Mouse (Mus musculus): ENCODE data around the gene Atp5g2.

Atp5g2 gene

DNA sequence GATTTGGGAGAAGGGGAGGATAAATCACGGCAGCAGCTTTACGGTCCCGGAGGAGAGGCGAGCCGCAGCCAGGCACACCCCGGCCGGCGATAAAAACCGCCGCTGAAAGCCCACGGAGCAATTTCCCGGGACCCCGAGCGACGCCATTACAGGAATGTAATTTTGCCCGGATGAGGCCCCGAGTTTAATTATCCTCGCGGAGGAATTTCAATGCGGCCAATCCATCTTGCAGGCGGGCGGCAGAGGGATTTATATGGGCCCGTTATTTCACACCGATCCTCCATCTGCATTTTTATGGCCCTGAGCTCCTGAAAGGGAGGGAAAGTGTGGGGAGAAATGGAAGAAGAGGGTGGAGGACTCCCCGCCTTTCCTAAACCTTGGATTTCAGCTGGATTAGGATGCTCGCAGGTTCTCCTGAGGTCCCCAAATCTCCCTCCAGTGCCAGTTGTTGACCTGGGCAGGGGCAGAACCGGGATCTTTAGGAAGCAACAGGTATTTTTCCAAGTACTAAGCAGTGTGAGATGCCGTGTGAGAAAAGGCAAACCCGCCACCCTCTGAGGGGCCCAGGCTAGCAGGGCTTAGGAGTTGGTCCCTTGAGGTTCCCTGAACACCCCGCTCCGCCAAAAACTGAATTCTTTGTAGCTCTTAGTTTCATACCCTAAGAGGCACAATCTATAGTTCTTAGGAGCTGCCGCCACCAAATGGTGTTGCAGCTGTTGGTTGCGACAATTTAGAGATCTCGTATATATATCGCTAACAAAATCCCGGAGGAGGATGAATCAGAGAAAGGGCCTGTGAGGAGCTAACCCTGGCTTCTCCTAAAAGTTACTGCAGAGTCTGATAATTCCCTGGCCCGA, at the start of gene Atp5g2:
TSS of gene Atp5g2 (minus strand) at position 138 of the 857 bp plus-strand sequence.
- DNase-seq, result peak; percentile 28 to 30

DNA sequence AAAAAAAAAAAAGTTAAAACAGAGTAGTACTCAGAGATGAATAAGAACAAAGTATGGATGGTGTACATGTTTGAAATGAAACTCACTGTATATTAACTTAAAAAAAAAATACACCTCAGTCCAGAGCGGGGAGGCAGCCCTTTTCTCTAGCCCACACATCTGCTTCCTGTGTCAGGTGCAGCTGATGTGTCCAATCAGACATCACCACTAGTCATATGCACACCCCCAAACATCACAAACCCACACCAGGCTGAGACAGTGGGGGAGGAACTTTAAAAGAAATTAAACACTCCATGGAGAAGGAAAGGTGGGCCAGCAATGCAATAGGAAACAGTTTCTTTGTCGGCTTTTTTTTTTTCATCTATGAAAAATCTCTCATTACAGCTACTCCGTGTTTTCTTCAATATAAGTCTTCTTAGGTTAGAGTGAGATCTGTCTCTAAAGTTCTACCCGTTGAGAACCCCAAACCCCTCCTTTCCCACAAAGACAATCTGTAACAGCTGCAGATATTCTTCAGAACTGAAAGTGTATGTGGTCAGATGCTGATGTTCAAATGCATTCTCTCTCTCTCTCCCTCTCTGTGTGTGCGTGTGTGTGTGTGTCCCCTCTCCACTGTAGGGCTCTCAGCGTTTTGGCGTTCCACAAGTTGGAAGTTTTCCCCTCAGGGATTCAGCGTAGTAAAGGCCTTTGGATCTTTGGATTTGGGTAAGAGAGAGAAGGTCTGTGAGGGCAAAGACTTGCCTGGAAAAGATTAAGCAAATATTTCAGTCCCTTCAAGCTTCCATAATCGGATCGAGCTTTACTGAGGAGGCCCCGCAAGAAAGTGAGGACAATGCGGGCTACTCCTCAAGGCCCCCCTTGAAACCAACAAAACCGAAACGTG, 49.1 kb upstream of the Atp5g2 start:
- DNase-seq, result no peak

DNA sequence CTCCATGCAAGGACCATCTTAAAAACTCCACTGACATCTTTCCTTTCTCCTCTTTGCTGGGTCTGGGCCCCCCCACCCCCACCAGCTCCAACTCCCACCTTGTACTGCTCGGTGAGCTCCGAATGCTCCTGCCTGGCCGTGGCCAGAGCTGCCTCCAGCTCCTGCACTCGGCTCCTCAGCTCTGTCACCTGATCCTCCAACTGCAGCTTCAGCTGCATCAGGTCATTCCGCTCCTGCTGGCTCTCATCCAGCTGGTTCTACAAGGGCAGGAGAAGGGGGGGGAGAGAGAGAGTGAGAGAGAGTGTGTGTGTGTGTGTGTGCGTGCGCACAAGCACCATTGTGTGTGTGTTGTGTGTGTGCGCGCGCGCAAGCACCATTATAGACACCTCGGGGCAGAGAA, 44.0 kb upstream of the Atp5g2 start:
- peak; percentile 30 to 51 for DNase-seq

DNA sequence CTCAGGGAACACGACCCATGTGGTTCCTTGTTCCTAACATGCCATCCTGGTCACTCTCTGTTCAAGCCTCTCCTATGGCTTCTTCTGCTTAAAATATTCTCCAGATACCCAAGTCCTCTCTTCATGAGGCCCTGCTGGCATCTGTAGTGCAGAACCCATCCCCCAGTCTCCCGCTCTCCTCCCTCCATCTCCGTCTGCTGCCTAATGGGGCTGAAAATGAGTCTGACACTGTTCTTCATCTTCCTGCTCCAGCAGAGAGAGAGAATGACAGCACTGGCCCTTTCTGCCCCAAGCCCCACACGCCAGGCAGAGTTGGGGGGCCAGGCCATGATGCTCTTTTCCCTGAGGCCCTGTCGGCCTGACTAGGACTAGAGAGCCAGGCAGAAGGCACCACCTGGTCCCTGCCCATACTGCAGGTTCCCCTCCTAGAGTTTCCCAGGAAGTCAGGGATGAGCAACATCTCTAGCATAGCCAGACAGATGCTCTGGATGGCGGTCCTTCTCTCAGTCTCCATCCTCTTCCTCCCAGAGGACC, 35.7 kb upstream of the Atp5g2 start:
- DNase-seq, result no peak

DNA sequence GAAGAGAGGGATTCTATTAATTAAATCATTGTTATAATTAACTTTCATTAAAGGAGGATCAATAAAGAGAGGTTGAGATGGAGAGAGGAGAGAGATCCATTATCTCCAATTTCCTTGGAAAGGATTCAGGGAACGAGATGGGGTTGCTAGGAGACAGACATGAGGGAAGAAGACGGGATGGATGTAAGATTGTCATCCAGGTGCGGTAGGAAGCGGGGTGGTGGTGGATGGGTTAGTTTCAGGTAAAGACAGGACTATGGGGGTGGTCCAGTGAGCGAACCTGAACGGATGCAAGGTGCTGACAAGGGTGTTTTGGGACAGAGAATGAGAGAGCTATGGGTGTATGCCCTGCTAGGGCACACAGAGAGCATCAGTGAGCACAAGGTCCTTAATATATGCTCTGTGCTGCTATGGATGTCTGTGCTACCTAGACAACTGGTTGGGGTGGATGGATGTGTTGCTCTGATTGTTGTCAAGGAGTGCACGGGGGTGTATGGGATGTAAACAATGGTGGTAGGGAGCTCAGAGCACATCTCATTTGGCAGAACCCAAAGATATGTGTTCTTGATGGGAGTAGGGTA, 33.9 kb upstream of the Atp5g2 start:
- no peak for DNase-seq

DNA sequence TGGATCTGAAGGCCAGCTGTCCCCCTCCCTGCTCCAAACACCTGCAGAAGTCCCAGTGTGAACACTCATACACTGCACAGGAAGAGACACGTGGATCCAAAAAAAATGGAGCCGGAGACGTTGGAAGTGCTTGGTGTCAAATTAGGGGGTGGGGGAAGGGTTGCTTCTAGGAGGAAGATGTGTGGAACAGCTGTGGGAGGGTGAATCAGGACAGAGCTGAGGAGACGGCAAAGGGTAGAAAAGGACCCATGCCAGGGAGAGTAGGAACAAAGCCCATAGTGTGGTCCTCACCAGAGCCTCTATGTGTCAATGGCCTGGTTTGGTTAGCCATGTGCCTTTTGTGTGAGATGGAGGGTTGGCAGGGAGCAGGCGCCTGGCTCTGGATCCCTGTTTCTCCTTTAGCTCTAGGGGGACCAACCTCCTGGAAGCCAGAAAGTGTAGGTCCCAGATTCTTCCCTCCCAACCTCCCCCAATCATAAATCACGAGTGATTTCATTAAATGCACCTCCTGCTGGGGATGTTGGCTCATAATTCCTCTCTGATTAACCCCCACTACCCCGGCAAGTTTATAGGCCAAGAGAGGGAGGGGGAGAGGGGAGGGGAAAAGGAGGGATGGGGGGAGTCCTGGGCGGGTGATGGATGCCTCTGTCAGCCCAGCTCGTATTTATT, 33.2 kb upstream of the Atp5g2 start:
- no peak for DNase-seq

DNA sequence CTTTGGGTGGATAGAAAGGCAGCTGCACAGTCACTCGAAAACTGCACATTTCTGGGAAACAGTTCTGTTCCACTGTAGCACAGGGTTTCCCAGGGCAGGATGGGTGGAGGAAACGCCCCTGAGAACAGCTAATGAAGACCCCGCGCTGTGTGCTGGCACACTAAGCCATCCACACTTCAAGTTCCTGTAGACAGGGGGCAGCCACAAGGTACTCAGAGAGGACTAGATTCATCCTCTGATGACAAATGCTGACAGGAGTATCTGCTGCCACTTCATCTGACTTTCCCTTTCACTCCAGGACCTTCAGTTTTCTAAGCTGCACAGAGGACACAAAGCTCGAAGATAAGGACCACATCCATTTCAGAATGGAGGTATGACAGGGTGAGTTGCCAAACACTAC, 32.7 kb upstream of the Atp5g2 start:
- no peak for DNase-seq

DNA sequence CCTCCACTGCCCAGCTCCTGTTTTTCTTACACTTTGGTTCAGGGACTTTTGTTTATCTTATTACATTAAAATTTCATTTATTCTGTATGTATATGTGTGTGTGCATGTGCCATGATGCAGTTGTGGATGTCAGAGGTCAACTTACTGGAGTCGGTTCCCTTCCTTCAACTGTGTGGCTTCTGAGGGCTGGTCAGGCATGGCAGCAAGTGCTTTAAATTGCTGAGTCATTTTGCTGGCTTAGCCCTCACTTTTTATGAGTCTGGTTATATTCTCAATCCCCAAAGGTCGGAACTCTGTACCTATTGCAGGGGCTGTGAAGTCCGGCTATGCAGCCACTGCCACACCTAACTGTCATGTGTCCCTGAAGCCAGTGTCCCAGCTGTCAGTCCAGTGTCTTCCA, 30.8 kb upstream of the Atp5g2 start:
- DNase-seq, result no peak

DNA sequence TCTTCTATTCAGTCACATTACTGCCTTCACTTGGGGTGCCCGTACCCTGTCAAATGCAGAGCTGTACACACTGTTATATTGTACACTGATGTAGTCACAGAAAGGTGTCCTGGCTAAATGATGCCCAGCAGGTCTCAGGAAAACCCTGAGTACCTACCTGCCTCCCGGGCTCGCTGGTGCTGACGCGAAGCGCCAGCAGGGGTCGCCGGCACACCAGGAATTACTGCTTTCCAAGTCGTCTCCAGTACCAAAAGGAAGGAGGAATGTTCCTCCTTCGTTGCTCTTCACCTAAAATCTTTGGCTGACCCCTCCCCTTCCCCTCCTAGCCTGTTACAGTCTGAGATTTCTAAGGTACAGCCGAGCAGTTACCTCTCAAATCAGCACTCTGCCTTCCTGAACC, 26.0 kb upstream of the Atp5g2 start:
- peak; percentile 77 to 86 for DNase-seq

DNA sequence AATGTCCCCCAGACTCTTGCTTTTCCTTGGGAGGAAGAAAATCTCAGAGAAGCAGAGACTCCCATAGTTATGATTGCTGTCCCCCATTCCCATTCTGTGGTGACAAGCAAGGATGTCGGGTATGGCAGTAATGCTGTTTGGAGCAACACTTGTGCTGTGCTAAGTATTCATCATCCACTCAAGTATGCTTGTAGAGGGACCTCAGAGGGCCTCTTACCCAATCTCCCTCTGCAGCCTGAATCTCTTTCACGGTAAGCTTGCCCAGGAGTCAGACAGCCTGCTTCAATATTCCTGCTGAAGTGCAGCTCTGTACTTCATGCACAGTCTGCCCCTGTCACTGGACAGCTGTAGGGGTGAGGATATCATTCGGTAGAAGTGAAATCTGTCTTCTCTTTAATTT, 24.7 kb upstream of the Atp5g2 start:
- peak; percentile 62 to 71 for DNase-seq

DNA sequence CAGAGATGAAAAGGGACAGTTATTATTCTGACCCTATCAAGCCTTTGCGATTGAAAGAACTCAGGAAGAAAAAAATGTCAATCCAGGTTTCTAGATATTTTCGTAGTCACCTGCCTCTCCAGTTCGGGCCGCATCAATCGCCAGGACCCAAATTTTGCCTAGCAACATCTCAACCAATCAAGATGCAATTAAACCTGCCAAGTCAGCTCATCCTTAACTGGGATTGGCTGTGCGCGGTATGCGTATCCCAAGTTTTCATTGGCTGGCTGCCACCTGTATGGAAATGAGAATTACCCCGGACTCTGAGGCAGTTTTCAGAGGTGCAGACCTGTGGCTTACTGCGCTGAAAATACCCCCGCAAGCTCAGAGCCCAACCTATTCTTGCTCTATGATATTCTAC, 21.4 kb upstream of the Atp5g2 start:
- DNase-seq, result peak; percentile 65 to 72

DNA sequence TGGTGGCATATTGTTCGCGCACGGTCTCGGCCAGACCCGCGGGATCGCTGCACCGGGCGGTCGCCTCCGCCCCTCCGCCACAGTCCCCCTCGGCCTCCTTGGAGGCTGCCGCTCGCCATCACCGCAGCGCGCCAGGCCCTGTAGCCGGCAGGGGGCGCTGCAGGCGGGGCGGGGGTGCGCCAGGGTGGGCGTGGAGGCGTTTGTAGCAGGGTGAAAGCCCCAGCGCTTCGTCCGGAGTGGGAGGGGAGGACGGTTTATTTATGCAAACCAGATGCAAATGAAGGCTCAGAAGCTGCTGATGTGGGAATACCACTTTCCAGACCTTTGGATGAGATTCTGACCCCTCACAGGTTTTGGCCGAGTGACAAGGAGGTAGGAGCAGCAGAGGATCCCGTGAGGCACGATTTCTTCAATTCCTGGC, 20.8 kb upstream of the Atp5g2 start:
- DNase-seq, result peak; percentile 37 to 52

DNA sequence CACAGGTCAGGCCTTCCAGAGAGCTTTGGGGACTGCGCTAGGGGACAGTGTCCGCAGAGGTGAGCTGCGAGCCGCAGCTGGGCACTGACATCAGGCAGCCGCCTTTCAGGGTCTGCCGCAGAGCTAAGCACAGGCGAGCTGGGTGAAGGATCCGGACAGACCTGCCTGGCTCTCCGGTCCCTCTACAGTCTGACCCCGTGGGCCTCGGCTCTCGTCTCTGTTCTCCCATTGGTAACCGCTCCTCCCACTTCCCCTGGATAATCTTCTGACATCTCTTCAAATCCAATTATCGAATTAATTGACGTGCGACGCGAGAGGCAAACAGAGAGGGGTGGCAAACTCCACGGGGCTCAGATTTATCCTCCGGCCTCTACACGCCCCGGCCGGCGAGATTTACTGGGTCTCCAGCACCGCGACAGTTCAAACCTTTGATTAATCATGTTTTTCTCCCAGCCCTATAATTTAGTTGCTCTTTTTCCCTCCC, 20.2 kb upstream of the Atp5g2 start:
- DNase-seq, result no peak

DNA sequence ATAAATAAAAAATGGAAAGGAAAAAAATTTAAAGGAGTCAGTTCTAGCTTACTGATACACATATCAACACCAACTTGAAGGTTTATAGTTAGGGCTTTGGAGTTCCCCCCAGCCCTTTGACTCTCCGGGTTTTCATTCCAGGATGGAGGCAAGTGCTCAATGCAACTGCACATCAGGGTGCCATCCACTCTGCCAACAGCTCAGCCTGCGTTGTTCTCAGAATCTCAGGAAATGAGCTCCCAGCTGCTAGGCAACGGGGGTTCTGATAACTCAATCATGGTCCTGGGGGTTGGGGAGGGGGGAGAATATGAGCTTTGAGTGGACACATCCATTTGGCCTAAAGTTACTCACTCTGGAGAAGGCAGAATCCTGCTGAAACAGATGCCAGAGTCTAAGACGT, 13.6 kb upstream of the Atp5g2 start:
- DNase-seq, result no peak

DNA sequence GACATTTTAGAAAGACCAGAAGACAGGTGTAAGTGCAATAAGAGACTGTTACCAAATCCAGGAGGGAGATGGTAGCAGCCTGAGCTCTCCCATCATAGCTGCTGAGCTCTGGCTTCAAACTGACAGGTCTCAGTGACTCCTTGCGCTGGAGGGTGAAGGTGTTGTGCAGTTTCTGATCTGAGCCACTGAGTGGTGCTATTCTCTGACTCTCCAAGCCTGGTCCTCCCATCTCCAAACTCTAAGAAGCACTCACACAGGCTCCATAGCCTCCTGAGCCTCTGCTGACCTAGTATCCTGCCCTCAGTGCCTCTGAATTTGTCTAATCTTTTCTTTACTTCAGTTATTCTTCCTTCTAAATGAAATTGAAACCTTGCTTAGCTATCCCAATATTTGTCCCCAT, 11.5 kb upstream of the Atp5g2 start:
- DNase-seq, result no peak

DNA sequence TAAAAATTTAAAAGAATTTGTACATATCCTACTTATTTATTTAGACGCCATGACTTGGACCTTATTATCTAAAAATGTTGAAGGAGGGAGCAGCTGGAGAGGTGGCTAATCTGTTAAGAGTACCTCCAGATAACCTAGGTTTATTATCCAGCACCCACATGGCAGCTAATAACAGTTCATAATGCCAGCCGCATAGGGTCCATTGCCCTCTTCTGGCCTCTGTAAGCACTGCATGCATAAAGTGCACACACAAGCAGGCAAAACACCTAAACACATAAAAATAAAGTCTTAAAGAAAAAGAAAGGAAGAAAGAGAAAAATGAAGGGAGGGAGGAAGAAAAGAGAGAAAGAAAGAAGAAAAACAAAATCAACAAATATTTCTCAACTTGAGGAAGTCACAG, 4.2 kb upstream of the Atp5g2 start:
- DNase-seq, result no peak

DNA sequence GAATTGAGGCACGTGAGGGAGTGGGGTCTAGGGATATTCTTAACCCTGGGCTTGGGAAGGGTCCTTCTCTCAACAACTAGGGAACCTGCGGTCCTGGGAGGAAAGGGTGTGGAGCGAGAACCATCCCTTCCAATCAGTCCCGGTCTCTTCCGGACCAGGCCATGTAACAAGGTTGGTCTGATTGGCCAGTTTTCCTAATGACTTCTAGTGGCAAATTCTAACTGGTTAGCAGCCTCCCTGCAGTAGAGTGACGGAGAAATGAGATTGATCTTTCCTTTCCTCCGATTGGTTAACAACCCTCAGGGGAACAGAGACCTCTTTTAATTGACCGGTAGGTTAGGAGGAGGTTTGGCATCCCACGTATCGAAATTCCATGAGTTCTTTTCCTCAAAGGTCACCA, 1.4 kb upstream of the Atp5g2 start:
- peak; percentile 64 to 74 for DNase-seq

DNA sequence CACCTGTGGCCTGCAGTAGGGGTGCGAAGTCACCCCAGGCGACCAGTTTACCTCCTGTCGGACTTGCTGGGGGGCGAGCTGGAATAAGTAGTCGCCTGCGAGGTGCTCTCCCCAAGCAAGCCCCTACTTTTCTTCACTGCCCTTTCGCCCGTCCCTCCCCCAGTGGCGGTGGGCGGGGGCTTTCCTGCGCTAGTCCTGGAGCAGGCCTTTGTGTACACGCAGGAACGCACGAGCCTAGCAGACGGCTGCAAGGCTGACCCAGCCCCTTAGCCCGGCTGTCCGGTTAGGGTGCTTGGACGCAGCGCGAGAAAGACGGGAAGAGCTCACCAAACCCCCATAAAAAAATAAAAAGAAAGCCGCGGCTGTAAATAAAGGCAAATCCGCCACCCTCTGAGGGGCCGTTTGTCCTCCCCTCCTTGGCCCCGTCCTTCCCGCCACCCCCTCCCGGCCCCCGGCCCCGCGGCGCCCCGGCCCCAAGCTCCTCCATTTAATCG, 384 bp downstream of the Atp5g2 start:
- peak; percentile 87 to 90 for DNase-seq

DNA sequence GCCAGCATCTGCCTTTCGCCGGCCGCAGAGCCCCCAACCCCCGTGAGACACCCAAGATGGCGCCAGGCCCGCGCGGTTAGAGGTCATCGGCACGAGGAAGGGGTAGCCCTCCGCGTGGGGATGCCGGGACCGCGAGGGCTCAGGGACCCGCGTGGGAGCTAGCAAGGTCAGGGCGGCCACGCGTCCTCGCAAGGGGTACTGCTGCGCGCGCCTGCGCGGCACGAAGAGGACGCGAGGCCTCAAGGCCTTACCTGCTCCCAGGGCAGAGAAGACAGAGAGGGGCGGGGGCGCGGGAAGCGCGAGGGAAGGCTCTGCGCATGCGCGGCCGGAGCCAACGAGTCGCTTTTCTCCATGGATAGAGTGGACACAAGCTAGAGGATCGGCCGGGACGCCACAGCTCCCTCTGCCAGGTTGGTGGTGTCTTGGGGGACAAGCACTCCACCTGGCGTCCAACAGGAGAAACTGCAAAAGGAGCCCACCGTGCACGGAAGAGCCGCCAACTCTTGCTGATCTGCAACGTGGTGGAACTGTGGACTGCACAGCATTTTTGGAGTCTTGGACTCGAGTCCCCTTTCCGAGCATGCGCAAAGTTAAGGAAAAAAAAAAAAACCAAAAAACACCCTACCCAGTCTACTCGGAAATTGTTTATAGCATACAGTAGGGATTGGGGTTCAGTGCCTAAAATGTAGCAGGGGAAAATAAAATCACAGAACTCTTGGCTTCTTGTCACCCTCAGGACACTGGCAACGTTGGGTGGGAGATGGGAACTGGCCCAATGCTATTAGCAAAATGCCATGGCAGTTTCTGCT, 1.2 kb downstream of the Atp5g2 start:
- peak; percentile 98 for DNase-seq

DNA sequence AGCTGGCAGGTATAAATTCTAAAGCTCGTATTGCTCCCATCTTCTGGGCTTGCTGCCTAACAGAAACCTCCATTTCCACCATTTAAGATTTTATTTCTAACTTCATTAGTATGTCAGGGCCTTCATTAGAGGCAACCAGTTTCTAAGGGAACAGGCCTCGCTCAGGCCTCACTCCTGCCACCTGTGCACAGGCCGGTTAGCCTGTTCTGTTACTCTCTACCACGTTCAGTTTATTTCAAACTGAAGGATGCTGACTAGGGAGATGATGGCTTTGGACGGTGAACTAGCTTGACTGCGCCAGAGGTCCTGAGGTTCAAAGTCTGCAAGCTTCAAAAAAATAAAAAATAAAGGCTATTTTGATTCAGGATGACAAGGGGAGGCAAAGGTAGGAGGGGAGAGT, 1.9 kb downstream of the Atp5g2 start:
- DNase-seq, result no peak

DNA sequence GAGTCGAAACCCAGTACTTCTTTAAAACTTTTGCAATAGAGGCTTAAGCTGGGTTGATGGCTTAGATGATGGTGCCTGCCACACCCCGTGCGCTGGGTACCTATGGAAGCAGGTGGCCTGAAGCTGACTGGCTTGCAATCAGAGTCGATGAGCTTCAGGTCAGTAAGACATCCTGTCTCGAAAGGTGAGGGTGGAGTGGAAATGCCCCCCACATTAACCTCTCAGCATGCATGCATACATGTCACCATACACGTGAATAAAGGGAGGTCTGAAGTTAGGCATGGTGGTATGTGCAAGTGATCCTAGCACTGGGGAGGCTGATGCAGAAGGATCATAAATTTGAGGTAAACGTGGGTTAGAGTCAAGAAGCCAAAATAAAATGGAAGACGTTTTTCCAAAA, 2.6 kb downstream of the Atp5g2 start:
- no peak for DNase-seq
